Mouse (Mus musculus) ES-E14 (cell line): ENCODE data around the gene Pou2af1. TPM values are rescaled to one million over a fixed set of nuclear protein-coding genes. Genes with fewer than 3 reads are reported as not detected.

Experiments used
- DNase-seq: peaks from one replicate; pipeline ENCODE4 v3.0.0-alpha.2; 2013; ENCODE audit warnings: low read depth, low spot score
- H3K27ac ChIP-seq: 2 replicates; pipeline ENCODE4 v1.5.1; 2012; ENCODE audit warnings: low read depth, mild to moderate bottlenecking, low read length, moderate library complexity, mixed read lengths; ENCODE audit not compliant: poor library complexity, insufficient read depth, severe bottlenecking
- H3K36me3 ChIP-seq: 2 replicates; pipeline ENCODE4 v1.6.1; 2012; ENCODE audit warnings: mild to moderate bottlenecking, low read length, moderate library complexity, mixed read lengths; ENCODE audit not compliant: control insufficient read depth, poor library complexity, insufficient read depth, severe bottlenecking
- H3K4me1 ChIP-seq, 2 experiments: fragments of 150-350 bp in 1 of 2; sonication (generic) in 1 of 2; 2 replicates each; pipeline ENCODE4 v1.6.1; 2012; ENCODE audit warnings: low read length in 2 of 2, mild to moderate bottlenecking in 1 of 2, mixed read lengths in 1 of 2; ENCODE audit not compliant: control insufficient read depth in 2 of 2, insufficient read depth in 2 of 2, poor library complexity in 1 of 2
- H3K4me3 ChIP-seq, 2 experiments: fragments of 150-350 bp in 1 of 2; sonication (generic) in 1 of 2; 2 replicates each; pipeline ENCODE4 v1.5.1; 2012; ENCODE audit warnings: low read length in 2 of 2, low read depth in 1 of 2, mild to moderate bottlenecking in 1 of 2, mixed read lengths in 1 of 2; ENCODE audit not compliant: insufficient read depth in 1 of 2, poor library complexity in 1 of 2, severe bottlenecking in 1 of 2
- H3K9ac ChIP-seq: 2 replicates; pipeline ENCODE4 v1.6.1; 2012; ENCODE audit warnings: low read depth, mild to moderate bottlenecking, low read length, mixed read lengths; ENCODE audit not compliant: poor library complexity, insufficient read depth, severe bottlenecking
- H3K9me3 ChIP-seq: fragments of 150-350 bp; sonication (generic); 2 replicates; pipeline ENCODE4 v1.6.1; 2012; ENCODE audit warnings: low read depth, mild to moderate bottlenecking, low read length; ENCODE audit not compliant: control insufficient read depth, insufficient read depth
- CHD2 ChIP-seq: IDR thresholded peaks from 2 replicates; pipeline ENCODE4 v1.6.1; 2014; ENCODE audit warnings: mild to moderate bottlenecking, low read depth, low read length, inconsistent platforms
- HCFC1 ChIP-seq: IDR thresholded peaks from 2 replicates; pipeline ENCODE4 v1.6.1; 2012; ENCODE audit warnings: low read length, inconsistent platforms, borderline replicate concordance; ENCODE audit not compliant: insufficient read depth
- MAFK ChIP-seq: IDR thresholded peaks from 2 replicates; pipeline ENCODE4 v1.6.1; 2014; ENCODE audit warnings: mild to moderate bottlenecking, low read depth, low read length, inconsistent platforms; ENCODE audit not compliant: insufficient read depth
- ZC3H11A ChIP-seq: IDR thresholded peaks from 2 replicates; pipeline ENCODE4 v1.6.1; 2012; ENCODE audit warnings: low read depth, mild to moderate bottlenecking, inconsistent platforms, low read length, borderline replicate concordance
- ZNF384 ChIP-seq: IDR thresholded peaks from 2 replicates; pipeline ENCODE4 v1.6.1; 2012; ENCODE audit warnings: low read depth, low read length, inconsistent platforms
- in situ Hi-C, 2 experiments: fragments of 600-800 bp; cut with MboI; formaldehyde crosslinking; loops; one replicate each; pipeline ENCODE4 v1.15.1; 2025; ENCODE audit warnings: low sequenced_read_pairs in 2 of 2, inconsistent platforms in 1 of 2; ENCODE audit not compliant: unreplicated experiment in 2 of 2
- total RNA-seq: library from RNA; depleted of rRNA; stranded (reverse); fragments of 300-350 nt; gene quantifications from 2 replicates; pipeline ENCODE4 v1.2.3, GENCODE M21; 2012; rRNA removed

Pou2af1 gene
- total RNA-seq, result 0.49 TPM in 1 of 2 replicates, not detected in the other

DNA sequence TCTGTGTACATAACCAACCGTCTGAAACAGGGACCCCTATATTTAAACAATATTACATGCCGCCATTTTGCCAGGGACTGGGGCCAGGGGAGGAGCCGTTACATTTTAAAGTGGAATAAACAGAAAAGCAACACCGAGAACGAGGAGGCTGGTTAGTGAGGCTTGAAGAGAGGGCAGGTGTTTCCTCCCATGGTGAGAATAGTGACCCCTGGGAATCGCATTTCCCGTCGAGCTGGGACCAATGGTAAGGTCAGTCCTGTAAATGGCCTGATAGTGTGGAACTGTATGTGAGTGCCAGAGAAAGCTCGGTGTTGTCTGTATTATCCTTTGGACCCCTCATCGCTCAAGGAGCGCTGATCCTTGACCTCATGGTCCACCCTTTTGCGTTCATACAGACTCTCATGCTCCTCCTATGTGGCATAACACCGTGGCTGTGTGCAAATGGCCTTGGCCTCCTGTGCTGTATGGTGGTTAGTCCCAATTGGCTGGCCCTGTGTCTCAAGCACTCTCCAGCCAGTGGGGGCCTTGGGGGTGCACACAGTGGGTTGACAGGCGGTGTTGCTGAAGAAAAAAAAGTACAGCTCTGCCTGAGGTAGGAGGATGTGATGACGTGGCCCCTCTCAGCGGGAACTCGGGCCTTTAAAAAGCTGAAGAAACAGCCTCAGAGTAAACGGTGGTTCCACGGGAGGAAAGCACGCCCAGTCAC is at the start of gene Pou2af1:
Pou2af1 (plus strand) TSS at position 686 of the 706 bp plus-strand sequence.
- no peak for TF ChIP-seq ZC3H11A
- no peak for TF ChIP-seq MAFK
- no peak for TF ChIP-seq HCFC1
- Histone ChIP-seq H3K4me3 (no peak within 1 kb of the TSS), H3K9ac (no peak within 1 kb of the TSS), H3K27ac (no peak within 1 kb of the TSS), H3K9me3 (no peaks in the 10 kb centered on the region), H3K4me1 (no peaks in the 10 kb centered on the region), H3K36me3 (no peaks in the 10 kb centered on the region)
- in situ Hi-C loops, result no loop called here
- DNase-seq, result no peak

DNA sequence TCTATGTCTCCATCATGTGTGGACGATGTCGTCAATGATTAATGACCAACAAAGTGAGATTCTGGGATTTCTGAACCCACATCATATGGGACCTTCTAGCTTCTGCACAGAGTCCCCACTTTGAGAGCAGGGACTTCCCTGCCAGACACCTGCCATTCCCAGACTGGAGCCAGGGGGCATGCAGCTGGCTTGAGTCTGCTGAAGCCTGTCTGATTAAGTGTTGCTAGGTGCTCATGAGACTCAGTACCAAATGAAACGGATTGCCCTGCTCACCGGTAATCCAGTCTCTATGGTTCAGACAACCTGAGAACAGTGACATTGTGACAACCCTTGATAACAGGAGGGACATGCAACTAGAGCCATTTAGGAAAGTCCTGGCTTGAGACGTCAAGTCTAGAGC is 49.5 kb upstream of the Pou2af1 start:
- DNase-seq, result no peak
- Histone ChIP-seq H3K27ac (no peak overlapping the region), H3K9me3 (no peaks in the 10 kb centered on the region), H3K4me3 (no peak overlapping the region), H3K36me3 (no peaks in the 10 kb centered on the region), H3K4me1 (no peaks in the 10 kb centered on the region), H3K9ac (no peak overlapping the region)
- in situ Hi-C loops, result loop anchor here in 1 of 2 experiments (5.0 kb wide), 1 partner anchor 128 kb away; no protein-coding TSS in a partner anchor
- TF ChIP-seq MAFK (no peak), ZC3H11A (no peak), CHD2 (no peak)

DNA sequence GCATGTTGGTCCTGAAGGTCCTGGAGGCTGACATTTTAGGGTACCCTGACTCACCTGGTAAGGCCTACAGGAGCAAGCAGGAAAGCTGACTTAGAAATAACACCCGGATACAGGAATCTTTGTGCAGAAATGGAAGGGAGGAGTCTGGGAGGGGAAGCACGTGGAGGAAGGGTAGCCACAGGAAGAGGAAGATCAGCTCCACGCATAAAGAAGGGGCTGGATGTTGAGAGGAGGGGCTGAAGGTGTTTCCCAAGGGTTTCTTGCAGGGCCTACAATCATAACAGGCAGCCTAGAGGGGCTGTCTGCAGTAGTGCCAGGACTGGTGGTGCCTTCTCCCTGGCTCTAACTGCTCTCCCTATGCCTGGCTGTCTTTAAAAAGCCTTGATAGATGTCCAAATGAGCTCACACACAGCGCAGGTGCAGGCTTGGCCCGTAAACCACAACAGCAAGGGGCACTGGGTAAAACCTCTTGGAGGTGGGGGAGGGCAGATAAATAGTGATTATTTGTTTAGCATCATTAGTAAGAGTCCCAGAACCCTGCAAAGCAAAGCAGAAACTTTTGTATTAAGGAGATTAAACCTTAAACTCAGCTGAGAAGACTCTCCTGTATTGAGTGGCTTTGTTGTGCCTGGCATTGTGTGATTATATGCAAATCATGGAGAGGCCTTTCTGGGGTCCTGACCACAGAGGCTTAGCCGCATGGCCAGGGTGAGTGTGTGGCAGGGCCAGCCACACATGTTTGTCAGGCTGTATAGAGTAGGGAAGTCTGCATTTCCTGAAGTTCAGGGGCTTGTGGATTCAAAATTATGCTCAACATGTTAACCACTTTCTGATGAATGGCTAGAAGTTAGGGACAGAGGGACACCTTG is 48.0 kb upstream of the Pou2af1 start, which contains the start of gene Gm32742:
Gm32742 (minus strand) TSS at position 206 of the 869 bp plus-strand sequence.
- Histone ChIP-seq H3K9me3 (no peaks in the 10 kb centered on the region), H3K4me3 (no peak within 1 kb of the TSS), H3K4me1 (no peaks in the 10 kb centered on the region), H3K27ac (no peak within 1 kb of the TSS), H3K36me3 (no peaks in the 10 kb centered on the region), H3K9ac (no peak within 1 kb of the TSS)
- in situ Hi-C loops, result no loop called here
- no peak for DNase-seq
- TF ChIP-seq MAFK (no peak), HCFC1 (no peak), CHD2 (no peak), ZC3H11A (no peak), ZNF384 (no peak)

DNA sequence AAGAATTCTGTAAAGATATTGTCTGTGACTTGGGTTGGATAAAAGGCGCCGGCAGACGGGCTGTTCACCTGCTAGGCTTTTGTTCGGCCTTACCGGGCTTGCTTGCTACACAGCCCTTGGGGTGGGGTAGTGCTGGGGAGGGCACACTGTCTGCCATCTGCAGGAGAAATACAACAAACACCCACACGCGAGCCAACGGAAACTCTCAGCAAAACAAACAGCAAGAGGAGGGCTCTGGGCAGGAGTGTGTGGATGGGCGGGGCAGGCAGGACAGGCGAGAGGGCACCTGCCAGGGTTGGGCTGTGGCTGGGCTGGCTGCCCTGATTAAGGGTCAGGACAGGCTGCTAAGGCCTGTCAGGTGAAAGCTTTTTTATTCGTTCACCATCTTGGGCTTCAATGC is 45.6 kb upstream of the Pou2af1 start:
- Histone ChIP-seq H3K4me3 (no peak overlapping the region), H3K9me3 (no peaks in the 10 kb centered on the region), H3K36me3 (no peaks in the 10 kb centered on the region), H3K27ac (no peak overlapping the region), H3K4me1 (no peaks in the 10 kb centered on the region), H3K9ac (no peak overlapping the region)
- no peak for DNase-seq
- in situ Hi-C loops, result no loop called here
- TF ChIP-seq HCFC1, result no peak
- no peak for TF ChIP-seq MAFK
